Mouse (Mus musculus) heart, postnatal 0 days (tissue): ENCODE measurements around the gene Klk8.

Experiments
- CTCF ChIP-seq: IDR thresholded peaks from 2 replicates; pipeline ENCODE4 v1.5.1; 2016; ENCODE audit warnings: antibody characterized with exemption, control low read depth, low read depth
- EP300 ChIP-seq: IDR thresholded peaks from 2 replicates; pipeline ENCODE4 v1.6.1; 2016; ENCODE audit warnings: antibody characterized with exemption, low read depth

- TF ChIP-seq EP300 = no peak
- TF ChIP-seq CTCF = peak; percentile 15; the same call in 1 of the 2 replicates
Observed at GRCm38 (mm10) chr7:43789295-43789694, 8.1 kb upstream of the Klk8 start.
